Mouse (Mus musculus) frontal cortex, postnatal 36 days (tissue): ENCODE results near the gene Samd11.

ENCODE experiments used
- DNase-seq, 2 experiments: peaks; one replicate each; pipeline ENCODE4 v3.0.0; 2022; ENCODE audit warnings: low spot score in 2 of 2

Gene Samd11

GRCm38 (mm10) chr4:156255078-156255839 is at the start of gene Samd11:
Gene Samd11, minus strand, starts transcription at chr4:156255657.
- DNase-seq: no peak

GRCm38 (mm10) chr4:156254361-156255077 is 938 bp downstream of the Samd11 start:
- no peak for DNase-seq

GRCm38 (mm10) chr4:156253043-156253442 is 2.4 kb downstream of the Samd11 start:
- DNase-seq: no peak

- DNase-seq: no peak
These were observed 2.8 kb downstream of the Samd11 start for GRCm38 (mm10) chr4:156252619-156253018.

GRCm38 (mm10) chr4:156252140-156252539 is 3.3 kb downstream of the Samd11 start:
- DNase-seq: no peak

- no peak for DNase-seq
These were observed 4.4 kb downstream of the Samd11 start for GRCm38 (mm10) chr4:156251081-156251480.

GRCm38 (mm10) chr4:156249567-156249966 is 5.9 kb downstream of the Samd11 start:
- no peak for DNase-seq

GRCm38 (mm10) chr4:156236651-156237447 is 18.6 kb downstream of the Samd11 start:
- DNase-seq: no peak

GRCm38 (mm10) chr4:156235808-156236533 is 19.5 kb downstream of the Samd11 start, which contains the start of gene Noc2l:
Gene Noc2l, plus strand, starts transcription at chr4:156236010.
- peak; percentile 89 to 91 for DNase-seq

GRCm38 (mm10) chr4:156235360-156235770 is 20.1 kb downstream of the Samd11 start:
- no peak for DNase-seq

GRCm38 (mm10) chr4:156234701-156235213 is 20.7 kb downstream of the Samd11 start, which contains the start of gene Plekhn1:
Gene Plekhn1, minus strand, starts transcription at chr4:156234857.
- DNase-seq: peak; percentile 54 to 73

- DNase-seq: no peak
These were observed 21.4 kb downstream of the Samd11 start for GRCm38 (mm10) chr4:156234021-156234501.

- DNase-seq: peak; percentile 36 to 44
These were observed 26.9 kb downstream of the Samd11 start for GRCm38 (mm10) chr4:156228393-156229024.

GRCm38 (mm10) chr4:156227752-156228392 is 27.6 kb downstream of the Samd11 start:
- no peak for DNase-seq

GRCm38 (mm10) chr4:156224276-156224675 is 31.2 kb downstream of the Samd11 start:
- no peak for DNase-seq

- DNase-seq: no peak
These were observed 35.5 kb downstream of the Samd11 start for GRCm38 (mm10) chr4:156219936-156220335.

GRCm38 (mm10) chr4:156217838-156218237 is 37.6 kb downstream of the Samd11 start:
- no peak for DNase-seq

GRCm38 (mm10) chr4:156217022-156217669 is 38.3 kb downstream of the Samd11 start:
- DNase-seq: no peak

- no peak for DNase-seq
These were observed 39.3 kb downstream of the Samd11 start for GRCm38 (mm10) chr4:156216196-156216595.
